Mouse (Mus musculus) ovary, adult 18-20 months (tissue): ENCODE data around the gene Smox.

Source experiments
- DNase-seq: peaks from one replicate; pipeline ENCODE4 v3.0.0; 2022; ENCODE audit warnings: low spot score, mixed read lengths

The Smox gene

DNA sequence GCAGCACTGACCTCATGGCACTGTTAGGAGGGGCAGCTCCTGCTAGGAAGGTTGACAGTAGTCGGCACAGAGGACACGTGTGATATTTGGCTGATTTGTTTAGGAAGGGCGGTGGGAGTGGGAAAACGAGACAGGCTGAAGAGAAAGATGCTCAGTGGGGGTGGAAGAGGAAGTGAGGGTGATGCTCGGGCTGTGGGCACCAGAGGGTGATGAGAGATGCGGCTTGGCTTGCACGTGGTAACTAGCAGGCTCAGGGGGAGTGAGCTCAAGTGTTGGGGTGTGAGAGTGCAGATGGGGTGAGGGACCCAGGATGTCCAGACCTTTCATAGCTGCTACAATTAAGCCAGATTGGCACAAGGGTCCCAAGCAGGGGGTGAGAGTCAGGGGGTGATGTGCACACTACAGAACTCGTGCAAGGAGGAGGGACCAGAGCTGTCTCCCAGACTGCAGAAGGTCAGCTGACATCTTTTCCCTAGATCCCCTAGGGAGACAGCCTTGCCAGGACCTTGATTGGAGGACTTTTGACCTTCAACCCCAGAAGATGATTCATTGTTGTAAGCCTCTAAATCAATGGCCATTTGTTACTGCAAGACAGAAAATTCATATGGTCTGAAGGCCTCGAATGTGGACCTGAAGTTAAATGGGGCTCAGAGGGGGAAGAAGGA is 61.6 kb downstream of the Smox start:
- DNase-seq = no peak

DNA sequence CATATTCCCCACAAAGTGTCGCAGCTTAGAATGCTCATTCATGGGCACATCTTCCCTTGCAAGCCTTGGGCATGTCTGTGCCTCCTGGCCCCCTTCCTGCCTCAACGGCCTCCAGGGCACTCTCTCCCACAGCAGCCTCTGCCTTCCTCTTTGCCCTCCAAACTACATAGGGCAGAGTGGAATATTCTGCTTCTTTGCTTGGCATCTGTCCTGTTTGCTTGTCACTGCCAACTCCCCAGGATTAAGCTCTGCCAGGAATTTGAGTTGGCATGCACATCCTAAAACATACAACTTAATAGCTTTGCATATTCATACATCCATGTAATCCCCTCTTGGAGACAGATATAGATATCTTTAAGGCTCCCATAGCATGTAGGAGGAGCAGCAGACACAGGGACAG is 66.6 kb downstream of the Smox start:
- DNase-seq = no peak

DNA sequence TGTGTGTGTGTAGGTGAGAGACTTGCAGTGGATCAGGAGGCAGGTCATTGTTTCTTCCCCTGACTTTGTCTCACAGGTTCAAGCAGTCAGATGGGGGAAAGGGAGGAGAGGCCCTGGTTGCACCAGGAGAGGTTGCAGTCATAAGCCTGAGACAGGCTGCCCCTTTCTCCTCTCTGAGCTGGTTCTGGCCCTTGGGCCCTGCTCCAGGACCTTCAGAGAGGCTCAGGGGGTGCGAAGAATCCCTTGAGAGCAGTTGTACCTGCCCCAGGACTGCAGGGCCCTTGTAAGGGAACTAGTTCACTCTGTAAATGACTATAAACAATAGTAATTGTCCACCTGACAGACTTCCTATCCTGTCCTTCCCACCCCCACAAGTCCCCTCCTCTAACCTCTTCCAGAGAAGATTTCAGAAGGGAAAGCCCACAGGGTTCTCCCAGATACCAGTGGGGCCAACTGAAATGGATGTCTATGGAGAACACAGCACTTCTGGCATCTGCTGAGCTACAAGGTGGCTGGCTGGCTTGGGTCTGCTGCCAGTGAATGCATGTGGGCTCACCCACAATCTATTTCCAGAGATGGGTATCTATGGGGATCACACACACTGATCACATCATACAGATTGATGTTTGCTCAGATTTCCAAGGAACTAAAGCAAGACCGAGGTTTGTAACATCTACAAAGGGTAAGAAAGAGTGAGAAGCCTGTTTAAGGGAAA is 69.1 kb downstream of the Smox start:
- DNase-seq = no peak

DNA sequence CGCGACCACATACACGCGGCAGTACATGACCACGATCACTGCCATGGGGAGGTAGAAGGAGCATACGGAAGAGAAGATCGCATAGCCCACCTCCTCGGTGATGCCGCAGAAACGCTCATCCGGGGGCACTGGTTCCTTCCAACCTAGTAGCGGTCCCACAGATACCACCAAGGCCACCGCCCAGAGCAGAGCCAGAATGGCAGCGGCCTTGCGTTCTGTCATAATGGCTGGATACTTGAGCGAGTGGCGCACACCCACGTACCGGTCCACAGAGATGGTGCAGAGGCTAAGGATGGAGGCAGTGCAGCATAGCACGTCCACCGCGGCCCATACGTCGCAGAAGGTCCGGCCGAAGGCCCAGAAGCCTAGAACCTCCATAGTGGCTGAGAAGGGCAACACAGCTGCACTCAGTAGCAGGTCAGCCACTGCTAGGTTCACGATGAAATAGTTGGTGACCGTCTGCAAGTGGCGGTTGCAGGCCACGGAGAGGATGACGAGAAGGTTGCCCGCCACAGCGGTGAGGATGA is 70.1 kb downstream of the Smox start:
- no peak for DNase-seq

DNA sequence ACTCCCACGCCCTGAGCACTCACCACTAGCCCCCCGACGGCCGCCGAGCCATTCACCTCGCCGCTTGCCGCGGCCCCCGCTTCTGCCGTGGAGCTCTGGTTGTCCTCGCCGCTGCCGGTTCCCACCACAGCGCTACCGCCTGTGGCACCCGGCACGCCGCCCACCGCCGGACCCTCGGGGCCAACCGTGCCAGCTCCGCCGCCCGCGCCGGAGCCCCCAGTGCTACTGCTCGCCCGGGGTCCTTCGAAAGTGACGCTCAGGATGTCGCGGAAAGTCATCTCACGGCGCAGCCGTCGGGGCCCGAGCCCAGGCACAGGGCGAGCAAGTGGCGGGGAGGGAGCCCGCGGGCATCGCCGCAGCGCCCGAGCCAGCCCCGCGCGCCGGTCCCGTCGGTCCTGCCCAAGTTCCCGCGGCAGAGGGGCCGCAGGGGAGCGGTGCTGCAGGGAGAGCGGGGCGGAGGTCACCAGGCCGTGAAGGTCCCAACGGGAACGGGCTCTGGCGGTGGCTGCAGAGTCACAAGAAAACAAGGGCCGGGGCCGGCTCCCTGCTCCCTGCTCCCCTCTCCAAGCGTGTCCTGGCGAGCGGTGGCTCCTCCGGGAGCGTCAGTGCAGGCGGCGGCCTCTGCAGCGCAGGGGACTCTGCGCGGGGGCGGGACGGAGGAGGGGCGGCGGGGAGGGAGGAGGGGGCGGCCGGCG is 70.7 kb downstream of the Smox start, which contains the start of gene Adra1d:
TSS of gene Adra1d (minus strand) at position 393 of the 695 bp plus-strand sequence.
- no peak for DNase-seq

DNA sequence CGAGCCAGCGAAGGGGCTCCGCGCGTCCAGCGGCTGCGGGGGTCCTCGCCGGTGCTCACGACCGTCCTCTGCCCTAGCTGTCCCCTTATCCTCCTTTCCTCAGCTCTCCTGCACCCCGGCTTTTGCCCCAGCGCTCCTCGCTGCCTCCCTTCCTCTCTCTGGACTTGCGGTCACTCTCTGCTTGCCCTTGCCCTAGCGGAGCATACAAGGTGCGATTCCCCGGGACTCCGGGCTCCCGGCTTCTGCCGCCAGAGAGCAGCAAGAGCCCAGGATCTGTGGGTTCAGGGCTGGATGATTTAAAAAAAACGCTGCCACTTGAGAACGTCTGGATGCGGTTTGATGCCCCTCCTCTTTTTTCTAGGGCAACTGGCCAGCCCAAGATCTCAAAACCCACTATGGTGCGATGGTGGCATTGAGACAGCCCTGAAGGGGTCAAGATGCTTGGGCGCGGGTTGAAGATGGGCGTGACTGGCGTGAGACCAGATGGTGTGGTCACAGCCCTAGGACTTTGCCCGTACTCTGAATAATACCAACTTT is 71.4 kb downstream of the Smox start:
- DNase-seq = peak; percentile 59
